Mouse (Mus musculus): ENCODE data around the gene Slc9a3r1.

The Slc9a3r1 gene

DNA sequence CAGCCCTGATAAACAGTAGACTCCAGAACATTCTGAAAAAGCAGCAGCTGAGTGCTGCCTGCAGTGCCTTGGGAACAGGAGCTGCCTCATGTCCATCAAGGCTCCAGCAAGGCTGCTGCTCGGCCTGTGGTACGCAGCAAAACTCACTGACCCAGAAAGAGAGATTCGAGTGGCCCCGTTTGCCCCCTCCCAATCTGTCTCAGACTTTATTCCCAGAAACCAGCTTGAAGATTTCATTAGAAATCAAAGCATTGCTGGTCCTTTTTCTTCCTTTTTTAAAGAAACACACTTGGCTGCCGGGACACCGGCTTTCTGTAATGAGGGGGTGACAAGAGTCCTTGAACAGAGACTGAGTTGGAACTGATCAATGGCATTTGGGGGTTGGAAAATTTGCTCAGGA lies 62.2 kb downstream of the Slc9a3r1 start:
- DNase-seq (ENCODE audit: low read depth, low spot score): no peak

DNA sequence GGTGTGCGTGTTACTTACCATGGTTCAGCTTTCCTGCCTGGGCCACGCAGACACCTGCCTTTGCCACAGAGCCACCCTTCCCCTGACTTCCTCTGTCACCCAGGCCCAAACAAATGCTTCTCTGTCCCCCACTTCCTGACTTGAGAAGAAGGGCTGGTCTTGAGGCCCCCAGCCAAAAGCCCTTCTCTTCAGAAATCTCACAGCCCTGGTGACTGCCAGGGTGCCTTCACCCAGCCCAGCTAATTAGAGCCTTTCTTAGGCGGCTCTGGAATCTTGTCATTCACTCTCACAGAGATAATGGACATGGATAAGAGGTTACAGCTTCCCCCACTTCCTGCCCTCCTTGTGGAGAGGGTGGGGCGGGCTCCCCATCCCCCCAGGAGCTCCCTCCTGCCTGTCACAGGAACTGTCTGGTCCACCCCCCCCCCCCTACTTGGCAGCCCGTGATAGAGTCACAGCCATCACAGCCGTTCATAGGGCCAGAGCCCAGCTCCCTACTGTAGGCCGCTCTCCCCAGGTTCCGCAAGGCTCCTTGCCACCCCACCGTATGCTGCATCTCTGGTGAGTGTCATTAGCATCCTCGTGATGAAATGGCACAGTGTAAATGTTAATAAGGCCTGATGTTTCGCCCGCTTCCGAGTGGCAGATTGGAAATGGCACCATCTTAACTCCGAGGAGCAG lies 63.8 kb downstream of the Slc9a3r1 start:
- DNase-seq (ENCODE audit: low read depth, low spot score): no peak

- no peak for DNase-seq (ENCODE audit: low read depth, low spot score)
Observed at GRCm38 (mm10) chr11:115227640-115228039, 64.5 kb downstream of the Slc9a3r1 start.

- DNase-seq (ENCODE audit: low read depth, low spot score): no peak
Observed at GRCm38 (mm10) chr11:115228430-115228829, 65.3 kb downstream of the Slc9a3r1 start.

DNA sequence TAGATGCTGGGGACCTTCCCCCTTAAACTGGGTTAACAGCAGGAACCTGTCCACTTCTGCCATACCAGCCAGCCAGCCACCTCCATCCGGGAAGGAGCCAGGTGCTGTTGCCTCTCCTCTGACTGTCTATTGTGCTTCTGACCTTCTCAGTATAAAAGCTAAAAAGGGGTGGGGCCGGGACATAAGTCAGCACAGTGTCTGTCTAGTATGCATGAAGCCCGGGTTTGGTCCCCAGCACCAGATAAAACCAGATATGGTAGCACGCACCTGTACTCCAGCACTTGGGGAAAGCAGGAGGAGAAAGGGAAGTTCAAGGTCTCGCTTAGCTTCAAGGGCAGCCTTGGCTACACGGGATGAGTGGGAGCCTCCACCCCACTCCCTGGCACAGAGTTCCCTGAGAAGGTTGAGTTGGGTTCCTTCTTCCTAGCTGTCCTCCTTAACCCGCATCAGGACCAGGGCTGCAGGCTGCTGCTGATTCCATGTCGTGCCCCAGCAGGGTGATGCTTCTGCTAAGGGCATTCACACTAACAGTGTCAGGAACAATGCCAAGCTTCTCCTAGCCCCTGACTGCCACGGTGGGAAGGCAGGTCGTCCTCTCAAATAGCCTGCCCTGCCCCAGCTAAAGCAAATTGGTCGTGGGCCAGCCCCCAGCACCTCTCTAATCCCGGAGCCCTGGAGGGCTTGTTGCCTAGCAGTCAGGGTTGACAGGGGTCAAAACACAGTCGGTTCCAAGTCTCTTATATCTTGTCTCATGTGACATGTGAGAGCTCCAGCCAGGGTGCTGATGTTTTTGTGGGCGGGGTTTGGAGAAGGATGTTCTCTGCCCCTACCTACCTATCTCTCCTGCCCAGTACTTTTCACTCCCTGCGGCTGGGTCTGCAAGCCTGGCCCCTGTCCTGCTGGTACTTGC lies 66.1 kb downstream of the Slc9a3r1 start:
- DNase-seq (ENCODE audit: low read depth, low spot score): no peak
